Mouse (Mus musculus): Measurements from ENCODE around the gene Cnnm3.
"Not testable (repeated sequence)": the region's sequence is repeated elsewhere in the genome, so short reads cannot be mapped to it uniquely, and the experiment has no call there.

The Cnnm3 gene

DNA sequence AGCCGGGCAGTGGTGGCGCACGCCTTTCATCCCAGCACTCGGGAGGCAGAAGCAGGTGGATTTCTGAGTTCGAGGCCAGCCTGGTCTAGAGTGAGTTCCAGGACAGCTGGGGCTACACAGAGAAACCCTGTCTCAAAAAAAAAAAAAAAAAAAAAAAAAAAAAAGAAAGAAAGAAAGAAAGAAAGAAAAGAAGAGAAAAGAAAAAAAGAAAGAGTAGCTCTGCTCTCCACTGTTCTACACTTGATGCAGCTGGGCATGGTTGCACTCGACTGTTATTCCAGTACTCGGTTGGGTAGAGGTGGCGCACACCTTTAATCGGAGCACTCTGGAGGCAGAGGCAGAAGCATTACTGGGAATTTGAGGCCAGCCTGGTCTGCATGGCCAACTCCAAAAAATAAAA is 25.1 kb downstream of the Cnnm3 start, which contains the start of gene Ankrd23:
TSS of gene Ankrd23 (minus strand) at position 101 of the 400 bp plus-strand sequence.
- DNase-seq, result not testable (repeated sequence)

DNA sequence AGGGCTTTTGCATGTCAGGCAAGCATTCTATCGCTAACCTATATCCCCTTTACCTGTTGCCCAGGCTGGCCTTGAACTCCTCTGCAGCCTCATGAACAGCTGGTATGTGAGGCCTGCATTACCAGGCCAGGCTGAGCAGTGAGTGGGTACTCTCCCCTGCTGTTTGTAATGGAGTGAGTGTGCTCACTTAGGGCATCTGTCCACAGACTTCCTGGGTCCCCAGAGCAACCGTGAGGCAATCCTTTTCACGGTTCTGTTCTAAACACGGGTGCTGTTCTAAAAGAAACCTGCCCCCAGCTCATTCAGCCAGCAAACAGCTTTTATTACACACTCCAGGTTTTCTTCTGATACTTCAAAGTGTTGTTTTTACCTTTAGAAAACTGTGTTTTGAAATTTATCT is 27.1 kb downstream of the Cnnm3 start:
- no peak for DNase-seq

- no peak for DNase-seq
These were observed 27.5 kb downstream of the Cnnm3 start, which contains the start of gene Gm42417 for GRCm38 (mm10) chr1:36539186-36539585. Gm42417 (minus strand) TSS chr1:36539429.

DNA sequence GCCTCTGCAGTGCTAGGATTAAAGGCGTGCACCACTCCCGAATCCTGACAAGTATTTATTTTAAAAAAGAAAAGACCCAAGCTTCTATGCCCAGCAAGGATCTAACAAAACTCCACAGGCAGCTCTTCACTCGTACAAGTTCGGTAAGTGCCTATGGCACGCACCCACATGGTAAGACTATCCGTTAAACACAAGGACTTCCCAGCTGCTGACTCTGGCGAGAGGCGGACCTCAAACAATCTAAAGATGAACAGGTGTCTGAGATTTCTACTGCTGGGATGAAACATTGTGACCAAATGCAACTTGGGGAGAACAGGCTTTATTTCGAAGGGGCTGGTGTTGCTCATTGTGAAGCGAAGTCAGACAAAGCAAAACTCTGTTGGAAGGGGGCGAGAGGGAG is 28.5 kb downstream of the Cnnm3 start:
- DNase-seq, result no peak

DNA sequence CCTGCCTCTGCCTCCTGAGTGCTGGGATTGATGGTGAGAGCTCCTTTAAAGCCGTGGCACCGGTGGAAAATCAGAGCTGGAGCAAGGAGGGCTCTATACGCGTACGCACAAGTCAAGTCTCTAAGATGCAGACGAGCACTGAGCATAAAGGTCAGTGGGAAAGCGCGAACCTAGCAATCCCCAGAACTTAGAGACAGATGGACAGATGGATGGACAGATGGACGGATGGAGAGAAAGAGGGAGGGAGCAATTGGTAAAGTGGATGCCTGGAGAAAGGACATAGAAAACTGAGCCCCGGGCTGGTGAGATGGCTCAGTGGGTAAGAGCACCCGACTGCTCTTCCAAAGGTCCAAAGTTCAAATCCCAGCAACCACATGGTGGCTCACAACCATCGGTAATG is 29.1 kb downstream of the Cnnm3 start:
- no peak for DNase-seq

DNA sequence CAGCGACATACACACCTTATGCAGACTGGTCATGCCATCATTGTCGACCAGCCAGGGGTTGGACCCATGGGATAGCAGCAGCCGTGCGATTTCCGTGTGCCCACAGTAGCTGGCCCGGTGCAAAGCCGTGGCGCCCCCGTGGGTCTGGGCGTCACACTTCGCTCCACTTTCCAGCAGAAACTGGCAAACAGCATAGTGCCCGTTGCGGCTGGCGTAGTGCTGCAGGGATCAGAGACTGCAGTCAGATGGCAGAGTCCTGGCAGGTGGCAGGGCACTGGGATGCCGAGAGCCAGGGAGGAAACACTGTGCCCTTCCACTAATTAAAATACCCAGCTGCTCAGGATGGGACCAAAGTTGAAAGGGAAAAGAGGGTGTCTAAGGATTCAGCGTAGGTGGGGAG is 30.2 kb downstream of the Cnnm3 start:
- no peak for DNase-seq

GRCm38 (mm10) chr1:36542925-36543324 is 31.3 kb downstream of the Cnnm3 start:
- no peak for DNase-seq

DNA sequence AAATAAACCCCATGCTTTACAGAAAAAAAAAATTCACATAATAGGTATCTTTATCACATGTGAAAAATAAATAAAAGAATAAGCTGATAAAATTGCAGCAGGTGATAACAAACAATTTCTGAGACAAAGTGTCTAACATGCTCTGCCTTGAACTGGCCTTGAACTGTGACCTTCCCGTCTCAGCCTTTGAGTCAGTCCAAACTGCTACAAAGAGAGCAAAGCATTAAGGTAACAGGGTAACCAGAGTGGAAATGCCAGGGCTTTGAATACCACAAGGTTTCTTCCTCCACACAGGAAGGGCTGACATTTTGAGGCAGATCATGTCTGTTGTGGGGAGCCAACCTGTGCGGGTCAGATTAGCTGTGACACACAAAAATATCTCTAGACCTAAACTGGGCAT is 33.7 kb downstream of the Cnnm3 start:
- no peak for DNase-seq

DNA sequence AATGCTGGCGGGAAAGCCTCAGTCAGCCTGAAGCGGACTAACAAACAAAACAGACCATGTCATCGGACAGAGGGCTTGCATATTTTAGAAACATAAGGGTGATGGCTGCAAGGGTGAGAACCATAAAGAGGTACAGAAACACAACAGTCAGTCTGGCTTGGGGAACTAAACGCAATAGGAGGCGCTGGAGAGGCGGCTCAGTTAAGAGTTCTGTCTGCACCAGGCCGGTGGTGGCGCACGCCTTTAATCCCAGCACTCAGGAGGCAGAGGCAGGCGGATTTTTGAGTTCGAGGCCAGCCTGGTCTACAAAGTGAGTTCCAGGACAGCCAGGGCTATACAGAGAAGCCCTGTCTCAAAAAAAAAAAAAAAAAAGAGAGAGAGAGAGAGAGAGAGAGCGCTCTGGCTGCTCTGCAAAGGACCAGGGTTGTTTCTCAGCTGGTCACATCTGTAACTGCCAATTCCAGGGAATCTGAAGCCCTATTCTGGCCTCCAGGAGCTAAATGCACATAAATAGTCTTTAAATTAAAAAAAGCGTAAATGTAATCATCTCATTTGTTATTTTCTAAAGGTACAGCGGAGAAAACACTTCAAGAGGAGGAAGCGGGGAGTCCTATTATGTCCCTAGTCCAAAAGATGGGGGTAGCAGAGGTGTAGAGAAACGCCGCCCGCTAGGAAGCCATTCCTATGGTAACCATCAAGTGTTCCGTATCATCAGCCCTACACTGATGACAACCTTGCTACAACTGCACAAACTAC is 34.4 kb downstream of the Cnnm3 start:
- DNase-seq, result peak; percentile 37 to 43

GRCm38 (mm10) chr1:36546888-36547471 is 35.3 kb downstream of the Cnnm3 start, which contains the start of gene Ankrd39:
Ankrd39 (minus strand) TSS chr1:36547445.
- peak; percentile 92 to 94 for DNase-seq

GRCm38 (mm10) chr1:36547981-36548598 is 36.4 kb downstream of the Cnnm3 start:
- DNase-seq, result no peak

DNA sequence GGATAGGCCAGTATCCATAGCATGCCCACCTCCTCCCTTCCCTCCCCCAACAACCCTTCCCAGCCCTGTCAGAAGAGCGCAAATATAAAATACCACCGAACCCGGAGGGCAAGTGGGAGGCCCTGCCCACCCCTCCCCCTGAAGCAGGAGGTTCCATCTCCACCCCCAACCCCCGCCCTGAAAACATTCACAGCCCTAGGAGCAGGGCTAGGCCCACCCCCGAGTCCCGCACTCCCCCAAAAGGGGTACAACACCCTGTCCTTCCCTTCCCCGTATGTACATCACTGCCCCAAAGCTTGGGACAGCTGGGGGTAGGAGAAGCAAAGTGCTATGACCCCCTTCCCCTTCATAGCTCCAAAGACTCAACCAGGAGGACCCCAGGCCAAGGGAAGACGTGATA is 37.1 kb downstream of the Cnnm3 start:
- DNase-seq, result no peak

DNA sequence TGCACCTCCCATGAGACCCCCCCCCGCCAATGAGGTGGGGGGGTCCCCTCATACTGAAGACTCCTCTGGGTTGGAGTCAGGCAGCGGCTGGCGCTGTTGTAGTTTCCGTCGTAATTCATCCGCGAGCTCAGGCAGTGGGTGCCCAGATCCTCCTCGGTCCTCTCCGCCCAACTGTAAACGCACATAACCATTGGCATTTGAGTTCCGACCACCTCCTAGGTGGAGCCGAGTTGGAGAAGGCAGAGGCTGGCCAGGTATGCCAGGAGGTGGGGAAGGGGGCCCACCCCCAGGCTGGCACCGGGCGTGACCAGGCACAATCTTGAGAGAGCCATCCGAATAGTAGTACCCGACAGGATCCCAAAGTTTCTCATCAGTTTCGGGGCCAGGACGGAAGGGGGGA is 37.8 kb downstream of the Cnnm3 start:
- no peak for DNase-seq

- no peak for DNase-seq
These were observed 38.6 kb downstream of the Cnnm3 start for GRCm38 (mm10) chr1:36550075-36550863.

GRCm38 (mm10) chr1:36551904-36552303 is 40.2 kb downstream of the Cnnm3 start:
- DNase-seq, result no peak

DNA sequence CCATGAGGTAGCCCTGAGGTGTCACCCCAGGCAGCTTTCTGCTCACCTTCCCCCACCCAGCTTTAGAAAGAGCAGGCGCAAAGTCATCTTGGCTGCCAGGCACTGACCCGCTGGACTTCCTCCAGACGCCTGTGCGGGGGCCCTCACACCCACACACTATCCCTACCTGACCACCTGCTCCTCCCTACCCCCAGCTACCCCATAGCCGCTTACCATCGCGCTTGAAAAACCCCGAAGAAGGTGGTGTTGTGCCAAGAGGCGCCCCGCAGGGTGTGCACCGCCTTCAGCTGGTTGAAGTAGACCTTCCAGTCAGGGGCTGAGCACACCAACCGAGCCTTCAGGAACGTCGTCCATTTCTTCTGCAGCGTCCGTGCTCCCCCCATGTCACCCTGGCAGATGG is 40.8 kb downstream of the Cnnm3 start:
- DNase-seq, result no peak

DNA sequence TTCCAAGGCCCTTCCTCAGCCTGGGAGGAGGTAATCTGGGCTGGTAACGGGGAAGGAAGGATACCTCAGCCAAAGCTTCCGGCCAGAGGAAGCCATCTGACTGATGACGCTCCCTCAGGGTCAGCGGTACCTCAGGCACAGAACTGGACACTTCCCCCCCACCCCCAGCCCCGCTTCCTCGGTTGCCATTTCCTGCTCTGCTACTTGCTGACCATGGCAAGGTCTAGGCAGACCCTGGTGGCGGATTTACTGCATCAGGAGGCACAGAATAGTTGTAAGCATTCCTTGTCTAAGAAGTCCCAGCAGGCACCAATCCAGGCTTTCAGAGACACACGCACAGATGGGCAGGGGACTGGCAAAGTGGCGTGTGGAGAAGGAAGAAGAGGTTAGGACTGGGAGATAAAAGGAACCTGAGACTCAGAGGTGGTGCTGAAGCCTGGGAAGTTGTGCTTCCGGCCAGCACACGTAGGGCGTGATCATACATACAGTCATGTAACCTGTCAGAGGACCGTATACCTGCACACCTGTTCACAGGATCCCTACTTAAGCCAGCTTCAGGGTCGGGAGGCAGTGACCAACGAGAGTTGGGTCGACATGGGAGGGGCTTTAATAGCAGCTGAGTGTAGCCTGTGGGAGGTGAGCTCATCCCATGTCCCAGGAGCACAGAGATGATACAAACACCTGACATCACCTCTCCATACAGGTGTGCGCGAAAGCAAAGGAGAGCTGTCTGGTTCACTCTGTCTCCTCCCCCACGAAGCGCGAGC is 43.1 kb downstream of the Cnnm3 start:
- no peak for DNase-seq

GRCm38 (mm10) chr1:36555798-36556395 is 44.2 kb downstream of the Cnnm3 start:
- peak in 1 of 2 experiments; percentile 13 for DNase-seq

DNA sequence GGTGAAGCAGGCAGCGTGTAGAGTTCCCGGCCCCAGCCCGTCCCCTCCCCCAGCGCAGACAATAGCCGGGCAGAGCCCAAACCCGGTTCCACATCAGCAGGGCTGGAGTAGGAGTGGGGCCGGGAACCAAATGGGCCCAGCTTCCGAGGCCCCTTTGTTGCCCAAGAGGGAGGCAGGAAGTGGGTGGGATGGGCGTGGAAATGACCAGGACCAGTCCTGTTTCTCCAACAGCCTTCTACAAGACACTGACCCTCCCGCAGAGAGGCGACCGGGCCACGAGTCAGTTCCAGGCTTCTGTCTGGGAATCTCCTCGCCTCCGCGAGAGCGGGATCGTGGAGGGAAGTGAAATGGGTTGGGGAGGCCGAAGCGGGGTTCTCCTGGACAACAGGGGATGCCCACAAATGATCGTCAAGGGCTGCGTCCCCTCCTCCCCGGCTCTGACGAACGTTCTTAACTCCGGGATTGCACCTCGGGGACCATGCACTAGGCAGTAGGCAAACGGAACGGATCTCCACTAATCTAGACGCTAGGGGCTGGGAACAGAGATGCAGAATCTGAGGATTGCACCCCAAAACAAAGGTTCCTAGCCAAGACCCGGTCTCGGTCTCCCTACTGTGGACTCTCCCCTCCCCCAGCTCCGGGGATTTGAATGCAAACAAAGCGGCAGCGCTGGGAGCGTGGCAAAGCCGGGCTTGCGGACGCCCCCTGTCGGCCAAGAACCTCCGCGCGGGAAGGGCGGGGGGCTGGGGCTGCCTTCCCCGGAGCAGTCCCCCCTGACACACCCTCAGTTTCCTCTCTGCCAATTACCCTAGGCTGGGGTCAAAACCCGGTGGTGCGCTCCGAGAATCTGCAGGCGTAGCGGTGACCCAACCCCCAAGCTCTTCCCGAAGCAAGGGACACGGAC is 45.1 kb downstream of the Cnnm3 start:
- DNase-seq, result peak; percentile 86

GRCm38 (mm10) chr1:36557457-36558011 is 45.9 kb downstream of the Cnnm3 start:
- DNase-seq, result peak in 1 of 2 experiments; percentile 30

All from B cell, adult 2 months (primary cell).